Mouse (Mus musculus) hindbrain, embryonic 10.5 days (tissue): ENCODE data around the gene Cd37. TPM values are rescaled to one million over a fixed set of nuclear protein-coding genes. Genes with fewer than 3 reads are reported as not detected.
A peak's percentile ranks its signal among the peaks of the same experiment; 100 is the strongest.

Experiments used
- DNase-seq: peaks from one replicate; pipeline ENCODE4 v3.0.0-alpha.2; 2017; ENCODE audit warnings: low spot score
- H3K27ac ChIP-seq: fragments of 300-500 bp; sonication (generic); 2 replicates; pipeline ENCODE4 v1.5.1; 2016; ENCODE audit warnings: mild to moderate bottlenecking, moderate library complexity
- H3K27me3 ChIP-seq: fragments of 300-500 bp; sonication (generic); 2 replicates; pipeline ENCODE4 v1.6.1; 2016; ENCODE audit warnings: mild to moderate bottlenecking; ENCODE audit not compliant: poor library complexity, insufficient read depth, severe bottlenecking
- H3K36me3 ChIP-seq: fragments of 300-500 bp; sonication (generic); 2 replicates; pipeline ENCODE4 v1.6.1; 2016; ENCODE audit warnings: mild to moderate bottlenecking, moderate library complexity
- H3K4me1 ChIP-seq: fragments of 300-500 bp; sonication (generic); replicated peaks from 2 replicates; pipeline ENCODE4 v1.6.1; 2016; ENCODE audit warnings: mild to moderate bottlenecking
- H3K4me3 ChIP-seq: fragments of 300-500 bp; sonication (generic); 2 replicates; pipeline ENCODE4 v1.5.1; 2016; ENCODE audit warnings: mild to moderate bottlenecking, moderate library complexity
- H3K9me3 ChIP-seq: fragments of 300-500 bp; sonication (generic); 2 replicates; pipeline ENCODE4 v1.6.1; 2016; ENCODE audit warnings: mild to moderate bottlenecking, moderate library complexity
- WGBS: fragments of 180-500 bp; shearing (Covaris S2); methylation state at CpG from one replicate; pipeline ENCODE4 v1.1.7; 2016; 5-methylcytosine and 5-hydroxymethylcytosine counted together
- polyA plus RNA-seq: library from polyadenylated mRNA; unstranded; fragments of >200 nt; fragmentation: Nextera tagmentation; extraction: Ambion mirVana; gene quantifications from 2 replicates; pipeline ENCODE4 v1.2.1, GENCODE M21; 2016

Gene Cd37
- polyA plus RNA-seq, 1 experiment from 2014 or later, result 1.0 TPM

DNA sequence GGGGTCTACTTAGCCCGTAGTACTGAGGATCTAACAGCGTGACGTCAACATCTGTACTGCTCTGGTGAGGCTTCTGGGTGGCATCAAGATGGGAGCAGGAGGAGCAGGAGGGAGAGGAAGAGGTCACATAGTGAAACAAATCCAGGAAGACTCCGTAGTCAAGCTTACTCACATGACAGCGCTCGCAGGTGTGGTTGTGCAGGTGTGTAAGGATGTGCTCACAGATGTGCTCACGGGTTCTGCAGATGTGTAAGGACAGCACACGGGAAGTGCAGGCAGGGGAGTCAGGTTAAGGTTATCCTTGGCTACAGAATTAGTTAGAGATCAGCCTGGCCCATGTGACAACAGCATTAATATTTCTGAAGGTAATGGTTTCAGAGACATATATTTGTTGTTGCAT, 14.9 kb upstream of the Cd37 start:
- 90% methylated on average over 8 of the region's 8 CpGs for WGBS
- H3K4me1 ChIP-seq, result peaks cover 2% of the 10 kb centered on the region; the same call in 1 of the 2 replicates
- H3K4me3 ChIP-seq, result no peak overlapping the region
- DNase-seq, result no peak
- no peaks in the 10 kb centered on the region for H3K36me3 ChIP-seq
- no peak overlapping the region for H3K27ac ChIP-seq
- no peaks in the 10 kb centered on the region for H3K9me3 ChIP-seq
- peaks cover 6% of the 10 kb centered on the region; the same call in 1 of the 2 replicates for H3K27me3 ChIP-seq

DNA sequence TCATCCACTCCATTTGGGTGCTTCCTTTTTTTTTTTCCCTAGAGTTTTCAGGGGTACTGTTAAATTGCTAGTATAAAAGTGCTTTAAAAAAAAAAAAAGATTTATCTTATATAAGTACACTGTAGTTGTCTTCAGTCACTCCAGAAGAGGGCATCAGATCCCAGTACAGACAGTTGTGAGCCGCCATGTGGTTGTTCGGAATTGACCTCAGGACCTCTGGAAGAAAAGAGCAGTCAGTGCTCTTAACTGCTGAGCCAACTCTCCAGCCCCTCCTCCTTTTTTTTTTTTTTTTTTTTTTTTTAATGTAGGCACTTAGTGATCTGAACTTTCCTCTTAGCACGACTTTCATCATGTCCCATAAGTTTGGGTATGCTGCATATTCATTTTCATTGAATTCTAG, 8.8 kb upstream of the Cd37 start:
- WGBS, result 36% methylated on average over 3 of the region's 3 CpGs
- DNase-seq, result no peak
- no peaks in the 10 kb centered on the region for H3K36me3 ChIP-seq

DNA sequence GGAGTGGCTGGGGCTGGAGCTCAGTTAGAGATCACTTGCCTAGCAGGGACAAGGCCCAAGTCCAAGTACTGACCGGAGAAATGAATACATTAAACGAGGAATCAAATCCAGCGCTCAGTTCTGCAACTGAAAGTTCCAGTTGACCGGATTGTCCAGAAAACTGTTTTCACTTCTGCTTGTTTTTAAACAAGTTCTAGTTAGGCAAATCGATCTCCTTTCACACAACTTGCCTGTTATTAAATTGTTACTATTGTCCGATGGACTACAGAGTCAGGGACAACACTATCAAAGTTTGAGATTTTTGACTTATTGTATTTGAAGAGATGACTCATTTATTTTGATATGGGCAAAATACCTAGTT, 2.5 kb upstream of the Cd37 start:
- Histone ChIP-seq H3K27me3 (peaks cover 59% of the 10 kb centered on the region), H3K27ac (peak overlapping the region; percentile 81; the same call in 1 of the 2 replicates), H3K4me1 (peaks cover 18% of the 10 kb centered on the region), H3K9me3 (no peaks in the 10 kb centered on the region), H3K4me3 (peak overlapping the region; percentile 46), H3K36me3 (no peaks in the 10 kb centered on the region)
- 74% methylated on average over 6 of the region's 6 CpGs for WGBS
- DNase-seq, result no peak

More for the DNA sequence above, 8.8 kb upstream of the Cd37 start:
- Histone ChIP-seq H3K27me3 (no peaks in the 10 kb centered on the region), H3K27ac (no peak overlapping the region), H3K4me3 (no peak overlapping the region), H3K4me1 (no peaks in the 10 kb centered on the region), H3K9me3 (no peaks in the 10 kb centered on the region)

DNA sequence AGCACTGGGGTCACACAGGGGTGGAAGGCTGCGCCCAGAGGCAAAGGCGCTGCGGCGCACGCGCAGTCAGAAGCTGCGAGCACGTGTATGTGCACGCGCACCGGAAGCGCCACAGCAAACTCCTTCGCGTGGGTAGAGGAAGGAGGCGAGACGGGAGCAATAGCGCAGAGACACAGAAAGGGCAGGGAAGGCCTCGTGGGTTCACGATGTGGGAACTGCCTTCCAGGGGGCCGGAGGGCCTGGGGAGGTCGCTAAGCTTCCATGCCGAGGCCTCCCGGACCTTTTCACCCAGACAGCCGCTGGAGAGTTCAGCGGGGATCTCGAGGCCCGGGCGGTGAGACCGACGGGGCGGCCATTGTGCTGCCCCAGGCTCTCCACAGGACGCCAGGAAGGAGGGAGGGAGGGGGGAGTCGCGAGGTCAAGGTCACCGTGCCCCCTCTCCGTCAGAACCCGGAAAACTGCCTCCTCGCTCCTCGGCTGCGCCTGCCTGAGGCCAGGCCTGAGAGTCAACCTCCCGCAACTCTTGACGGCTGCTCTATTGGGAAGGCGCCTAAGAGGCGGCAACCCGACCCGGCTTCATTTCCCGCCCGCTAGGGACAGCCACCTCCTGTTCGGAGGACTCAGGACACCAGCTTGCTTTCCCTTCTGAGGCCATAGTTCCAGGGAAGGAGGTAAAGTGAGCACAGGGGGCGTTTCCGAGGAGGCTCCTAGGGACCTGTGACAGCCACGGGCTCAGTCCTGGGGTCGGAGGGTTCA, 1.9 kb upstream of the Cd37 start, which contains the start of gene Slc6a16:
Gene Slc6a16, plus strand, starts transcription at position 453 of the 756 bp plus-strand sequence.
- no peaks in the 10 kb centered on the region for H3K36me3 ChIP-seq
- DNase-seq, result peak; percentile 69
- peaks cover 18% of the 10 kb centered on the region for H3K4me1 ChIP-seq
- H3K27me3 ChIP-seq, result peaks cover 64% of the 10 kb centered on the region
- H3K27ac ChIP-seq, result peak within 1 kb of the TSS; percentile 81
- H3K4me3 ChIP-seq, result peak within 1 kb of the TSS; percentile 46
- 10% methylated on average over 53 of the region's 53 CpGs for WGBS
- no peaks in the 10 kb centered on the region for H3K9me3 ChIP-seq

DNA sequence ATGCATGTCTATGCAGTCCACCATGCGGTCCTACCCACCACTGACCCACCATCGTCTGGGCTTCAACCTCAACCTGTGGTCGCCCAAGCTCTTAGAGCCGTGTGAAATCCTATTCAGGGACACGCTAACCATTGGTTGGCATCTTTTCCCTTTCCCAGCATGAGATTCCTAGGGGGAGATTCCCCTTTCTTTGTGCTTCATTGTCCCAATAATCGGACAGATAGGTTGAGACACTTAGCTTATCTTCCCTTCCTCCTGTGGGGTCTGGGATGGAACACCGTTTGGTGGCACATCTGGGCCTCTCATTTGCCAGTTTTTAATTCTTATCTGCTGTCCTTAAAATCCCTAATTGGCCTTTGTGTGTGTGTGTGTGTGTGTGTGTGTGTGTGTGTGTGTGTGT, 1.2 kb upstream of the Cd37 start:
- no peaks in the 10 kb centered on the region for H3K9me3 ChIP-seq
- H3K4me1 ChIP-seq, result peaks cover 25% of the 10 kb centered on the region
- WGBS, result 78% methylated on average over 7 of the region's 7 CpGs
- H3K27ac ChIP-seq, result no peak overlapping the region
- no peaks in the 10 kb centered on the region for H3K36me3 ChIP-seq
- H3K27me3 ChIP-seq, result peaks cover 71% of the 10 kb centered on the region
- no peak for DNase-seq
- no peak overlapping the region for H3K4me3 ChIP-seq

DNA sequence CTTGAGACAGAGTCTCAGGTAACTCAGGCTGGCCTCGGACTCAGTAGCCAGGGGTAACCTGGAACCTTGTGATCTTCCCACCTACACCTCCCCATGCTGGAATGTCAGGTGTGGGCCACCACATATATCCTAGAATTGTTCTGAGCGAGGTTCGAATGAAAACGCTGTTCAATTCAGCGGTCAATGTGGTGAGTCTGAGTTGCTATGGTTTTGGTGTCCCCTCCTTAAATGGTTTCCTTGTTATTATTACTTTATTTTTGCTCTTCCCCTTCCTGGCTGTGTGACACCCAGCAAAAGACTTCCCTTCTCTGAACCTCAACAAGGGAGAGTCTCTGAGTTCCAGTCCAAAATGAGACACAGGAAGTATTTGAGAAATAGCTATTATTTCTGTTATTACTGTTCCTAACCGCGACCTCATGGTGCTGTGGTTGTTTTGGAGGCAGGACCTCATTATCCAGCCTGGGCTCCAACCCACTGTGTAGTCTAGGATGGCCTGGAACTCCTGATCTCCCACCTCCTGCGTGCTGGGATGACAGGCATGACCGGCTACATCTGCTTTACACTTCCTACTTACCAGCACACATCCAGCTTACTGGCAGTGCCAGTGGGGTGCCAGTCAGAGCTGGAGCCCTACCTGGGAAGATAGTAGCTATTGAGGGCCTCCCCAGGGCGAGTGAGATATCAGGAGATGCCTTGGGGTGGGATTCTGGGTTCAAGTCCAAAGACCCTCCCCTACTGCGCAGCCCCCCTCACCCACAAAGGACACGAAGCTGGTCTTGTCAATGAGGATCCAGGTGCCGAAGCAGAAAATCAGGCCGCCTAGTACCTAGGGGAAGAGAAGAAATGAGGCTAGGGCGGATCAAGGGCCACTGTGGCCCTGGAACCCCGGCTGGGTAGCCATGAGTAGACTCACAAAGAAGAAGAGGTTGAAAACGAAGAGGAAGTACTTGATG, 892 bp downstream of the Cd37 start:
- peaks cover 9% of the 10 kb centered on the region for H3K36me3 ChIP-seq
- H3K9me3 ChIP-seq, result no peaks in the 10 kb centered on the region
- no peak overlapping the region for H3K4me3 ChIP-seq
- H3K4me1 ChIP-seq, result peaks cover 46% of the 10 kb centered on the region
- DNase-seq, result no peak
- H3K27me3 ChIP-seq, result peaks cover 75% of the 10 kb centered on the region
- H3K27ac ChIP-seq, result no peak overlapping the region
- 77% methylated on average over 17 of the region's 17 CpGs for WGBS

DNA sequence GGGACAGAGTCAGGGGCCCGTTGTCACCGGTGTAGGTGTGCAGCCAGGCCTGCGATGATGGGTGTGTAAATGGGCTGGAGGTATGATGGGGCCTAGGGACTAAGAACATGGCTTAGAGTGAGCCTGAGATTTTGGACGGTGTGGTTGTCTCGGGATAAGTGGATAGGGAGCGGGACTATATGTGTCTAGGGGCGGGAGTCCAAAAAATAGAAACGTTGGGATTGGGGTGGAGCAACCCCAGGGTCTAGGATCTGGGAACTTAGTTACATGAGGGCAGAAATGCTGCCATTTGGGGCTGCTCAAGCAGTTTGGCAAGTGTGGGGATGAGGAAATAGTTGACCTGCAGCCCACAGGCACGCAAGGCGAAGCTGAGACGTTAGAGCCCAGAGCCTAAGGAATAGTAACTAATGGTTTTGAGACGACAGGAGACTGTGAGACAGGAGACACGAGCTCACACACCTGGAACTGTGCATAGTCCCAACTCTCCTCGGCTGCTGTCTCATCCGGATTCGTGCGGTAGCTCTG, 3.2 kb downstream of the Cd37 start:
- peak overlapping the region; percentile 79 for H3K27ac ChIP-seq
- WGBS, result 26% methylated on average over 17 of the region's 17 CpGs
- no peaks in the 10 kb centered on the region for H3K9me3 ChIP-seq
- no peak for DNase-seq
- H3K4me3 ChIP-seq, result peak overlapping the region; percentile 29
- H3K4me1 ChIP-seq, result peaks cover 57% of the 10 kb centered on the region
- H3K27me3 ChIP-seq, result peaks cover 68% of the 10 kb centered on the region
- peaks cover 32% of the 10 kb centered on the region for H3K36me3 ChIP-seq

DNA sequence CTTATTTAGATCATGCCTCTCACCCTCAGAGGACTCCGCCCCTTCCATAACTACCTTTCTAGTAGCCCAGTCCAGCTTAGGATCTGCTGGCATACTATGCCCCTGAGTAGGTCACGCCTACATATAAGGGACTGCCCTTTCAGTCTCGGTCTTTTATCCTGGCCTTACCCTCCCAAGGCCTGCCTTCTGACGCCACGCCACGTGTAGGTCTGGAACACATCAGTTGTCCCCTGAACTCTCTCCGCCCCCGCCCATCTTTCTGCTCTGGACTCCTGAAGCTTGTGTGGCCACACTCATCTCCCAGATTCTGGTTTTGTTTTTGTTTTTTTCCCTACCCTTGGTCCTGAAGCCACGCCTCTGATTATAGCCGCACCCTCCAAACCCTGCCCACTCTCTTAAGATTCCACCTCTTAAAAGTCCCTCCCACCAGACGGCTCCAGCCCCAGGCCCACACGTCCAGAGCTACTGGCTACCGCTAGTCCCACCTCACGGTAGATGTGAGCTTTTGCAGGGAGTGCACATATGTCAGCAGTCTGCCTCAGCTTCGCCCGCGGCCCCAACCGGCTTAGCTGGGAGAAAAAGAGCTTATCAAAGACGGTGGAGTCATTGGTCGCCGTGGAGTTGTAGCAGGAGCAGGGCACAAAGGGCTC, 3.9 kb downstream of the Cd37 start:
- Histone ChIP-seq H3K4me3 (peak overlapping the region; percentile 29), H3K27me3 (peaks cover 61% of the 10 kb centered on the region), H3K36me3 (peaks cover 39% of the 10 kb centered on the region), H3K4me1 (peaks cover 53% of the 10 kb centered on the region), H3K27ac (peak overlapping the region; percentile 79), H3K9me3 (no peaks in the 10 kb centered on the region)
- peak; percentile 69 for DNase-seq
- WGBS, result 4% methylated on average over 21 of the region's 21 CpGs

DNA sequence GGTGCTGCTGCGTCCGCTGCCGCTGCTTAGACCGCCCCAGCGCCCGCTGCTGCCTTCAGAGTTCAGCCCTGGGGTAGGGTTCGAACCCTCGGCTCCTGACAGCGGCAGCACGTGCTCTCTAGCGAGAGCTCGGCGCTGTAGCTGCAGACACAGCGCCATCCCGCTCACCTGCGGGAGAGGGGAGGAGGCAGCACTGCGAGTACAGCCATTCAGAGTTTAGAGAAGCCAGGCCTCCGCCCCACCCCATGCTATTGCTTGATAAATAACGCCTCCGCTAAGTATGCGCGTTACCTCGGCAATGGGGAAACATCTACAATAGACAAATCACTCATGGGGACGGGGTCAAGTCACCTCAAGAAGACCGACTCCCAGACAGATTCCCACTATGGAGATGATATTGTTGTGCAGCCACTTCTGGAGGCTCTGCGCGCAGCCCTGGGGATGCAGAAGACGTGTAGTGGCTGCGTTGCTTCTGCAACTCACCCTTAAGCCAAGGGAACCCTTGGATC, 4.5 kb downstream of the Cd37 start:
- peaks cover 54% of the 10 kb centered on the region for H3K27me3 ChIP-seq
- no peaks in the 10 kb centered on the region for H3K9me3 ChIP-seq
- WGBS, result 8% methylated on average over 29 of the region's 29 CpGs
- H3K27ac ChIP-seq, result peak overlapping the region; percentile 79
- peaks cover 45% of the 10 kb centered on the region for H3K36me3 ChIP-seq
- peaks cover 53% of the 10 kb centered on the region for H3K4me1 ChIP-seq
- H3K4me3 ChIP-seq, result peak overlapping the region; percentile 29
- peak; percentile 62 for DNase-seq

DNA sequence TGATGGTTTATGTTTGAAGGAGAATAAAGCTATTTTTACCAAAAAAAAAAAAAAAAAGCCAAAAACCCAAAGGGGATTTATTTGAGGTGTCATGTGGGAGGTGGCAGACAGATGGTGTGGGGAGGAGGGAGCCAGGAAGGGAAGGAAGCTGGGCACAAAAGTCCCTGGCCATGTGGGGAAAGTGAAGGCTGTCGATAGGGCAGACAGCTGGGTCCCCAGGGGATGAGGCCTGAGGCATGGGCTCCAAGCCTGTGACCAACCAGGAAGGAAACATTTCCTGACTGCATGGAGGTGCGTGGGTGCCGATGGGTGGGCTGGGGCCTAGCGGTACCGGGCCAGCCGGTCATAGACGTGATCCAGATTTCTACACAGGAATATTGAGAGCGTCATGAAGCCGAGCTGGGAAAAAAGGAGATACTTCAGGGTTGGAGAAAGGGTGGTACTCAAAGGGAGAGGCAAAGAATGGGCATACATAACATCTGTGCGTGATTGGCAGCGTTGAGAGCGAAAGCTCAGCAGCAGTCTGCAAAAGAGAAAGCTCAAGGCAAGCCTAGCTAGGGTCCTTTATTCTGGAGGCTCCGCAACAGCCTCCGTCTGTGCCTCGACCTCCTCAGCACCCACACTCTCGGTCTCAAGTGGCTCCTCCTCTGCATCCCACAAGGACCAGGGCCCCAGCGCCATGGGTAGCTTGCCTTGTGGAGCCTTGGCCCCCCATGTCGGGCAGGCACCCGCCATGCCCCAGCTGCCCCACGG, 5.2 kb downstream of the Cd37 start:
- Histone ChIP-seq H3K9me3 (no peaks in the 10 kb centered on the region), H3K4me3 (peak overlapping the region; percentile 29), H3K27ac (peak overlapping the region; percentile 79), H3K4me1 (peaks cover 47% of the 10 kb centered on the region), H3K36me3 (peaks cover 51% of the 10 kb centered on the region), H3K27me3 (peaks cover 48% of the 10 kb centered on the region)
- DNase-seq, result peak; percentile 33
- WGBS, result 28% methylated on average over 20 of the region's 20 CpGs

DNA sequence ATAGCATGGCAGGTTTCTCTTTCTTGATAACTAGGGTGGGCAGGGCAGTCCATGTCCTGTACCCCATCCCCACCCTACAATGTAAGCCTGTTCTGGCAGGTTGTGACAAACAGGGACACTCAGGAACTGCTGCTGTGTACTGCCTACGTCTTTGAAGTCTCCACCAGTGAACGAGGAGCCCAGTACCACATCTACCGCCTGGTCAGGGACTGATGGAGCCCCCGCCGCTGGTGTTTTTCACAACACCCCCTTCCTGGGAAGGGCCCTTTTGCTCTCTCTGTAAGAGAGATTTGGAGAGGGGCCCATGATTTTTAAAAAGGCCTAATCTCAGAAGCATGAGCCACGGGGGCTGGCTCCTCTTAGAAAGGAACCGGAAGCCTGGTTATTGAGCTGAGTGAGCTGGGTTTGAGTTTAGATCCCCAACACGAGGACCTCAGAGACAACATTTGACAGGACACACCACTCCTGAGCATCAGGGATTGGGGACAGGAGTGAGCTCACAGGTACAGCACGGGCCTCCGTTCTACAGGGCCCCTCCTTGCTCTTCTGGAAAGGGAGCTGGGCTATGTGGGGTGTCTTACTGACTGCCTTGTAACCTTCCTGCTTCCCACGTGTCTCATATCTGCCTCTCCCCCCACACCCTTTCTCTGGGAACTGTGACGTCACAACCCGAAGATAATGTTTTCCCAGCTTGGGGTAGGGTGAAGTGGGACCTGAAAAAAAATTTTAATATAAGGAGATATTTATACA, 6.0 kb downstream of the Cd37 start:
- peaks cover 39% of the 10 kb centered on the region for H3K27me3 ChIP-seq
- peak; percentile 4 for DNase-seq
- 68% methylated on average over 13 of the region's 13 CpGs for WGBS
- peaks cover 60% of the 10 kb centered on the region for H3K36me3 ChIP-seq
- H3K4me1 ChIP-seq, result peaks cover 44% of the 10 kb centered on the region
- no peak overlapping the region for H3K4me3 ChIP-seq
- H3K9me3 ChIP-seq, result no peaks in the 10 kb centered on the region
- no peak overlapping the region for H3K27ac ChIP-seq
